Mouse (Mus musculus): ENCODE results near the gene Uvrag.

DNA sequence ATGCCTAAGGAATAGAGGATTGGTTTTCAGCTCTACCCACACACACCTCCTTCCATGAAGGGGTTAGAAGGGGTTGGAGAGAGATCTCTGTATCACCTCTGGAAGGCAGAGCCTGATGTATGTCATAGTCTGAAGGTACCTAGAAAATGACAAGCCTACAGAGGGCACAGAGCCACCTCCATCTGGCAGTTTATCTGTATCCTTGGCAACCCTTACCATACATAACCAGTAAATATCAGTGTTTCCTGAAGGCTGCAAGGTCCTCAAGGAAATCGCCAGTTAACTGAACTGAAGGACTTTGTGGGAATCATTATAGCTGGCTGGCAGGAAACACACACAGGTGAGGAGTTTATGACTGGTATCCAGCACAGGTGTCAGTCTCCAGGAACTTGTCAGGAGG, 150.4 kb downstream of the Uvrag start:
- no peak for TF ChIP-seq CTCF (conservative IDR thresholded peaks at IDR 0.05; ENCODE audit: low read length)
- no peak for TF ChIP-seq NANOG (IDR thresholded peaks at IDR 0.05; ENCODE audit: borderline replicate concordance, low read length)
- TF ChIP-seq POU5F1 (IDR thresholded peaks at IDR 0.05; ENCODE audit: borderline replicate concordance, low read length): no peak
